In the genomic region with DNA sequence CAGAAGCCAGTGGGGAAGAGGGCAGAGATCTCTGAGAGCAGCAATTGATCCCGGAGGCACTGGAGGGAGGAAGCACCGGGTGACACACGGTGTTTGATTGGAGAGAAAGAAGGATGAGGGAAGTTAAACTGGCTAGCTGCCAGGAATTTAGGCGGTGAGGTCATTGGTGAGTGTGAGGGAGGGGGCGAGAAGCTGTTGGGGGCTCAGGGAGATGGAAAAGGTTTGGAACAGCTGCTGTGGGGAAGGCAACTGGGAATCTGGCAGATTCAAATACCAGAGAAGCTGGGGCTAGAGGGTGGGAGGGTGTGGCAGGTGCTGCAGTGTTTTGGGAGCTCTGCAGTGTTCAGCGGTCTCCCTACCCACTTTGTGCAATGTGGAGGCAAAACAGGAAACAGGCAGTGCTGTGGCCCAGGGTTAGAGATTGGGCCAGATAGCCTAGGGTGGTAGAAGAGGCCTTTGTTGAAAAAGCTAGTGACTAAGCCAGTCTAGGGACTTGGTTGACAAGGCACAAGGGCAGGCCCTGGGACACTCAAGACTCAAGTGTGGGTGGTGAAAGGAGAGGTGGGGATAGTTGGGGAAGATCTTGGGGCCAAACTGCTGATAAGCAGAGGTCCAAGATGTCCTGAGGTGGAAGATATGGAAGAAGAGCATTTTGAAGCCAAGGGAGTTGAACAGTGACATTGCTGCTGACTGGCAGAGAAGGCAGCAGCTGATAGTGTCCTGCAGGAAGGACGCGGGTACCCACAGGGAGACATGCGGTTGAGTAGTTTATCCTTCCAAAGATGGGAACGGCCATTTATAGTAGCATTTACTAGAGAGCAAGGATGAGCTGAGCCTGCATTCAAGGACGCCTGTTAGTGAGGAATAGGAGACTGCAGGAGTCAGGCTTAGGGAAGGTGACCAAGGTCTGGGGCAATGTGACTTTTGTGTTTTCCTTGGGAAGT, we compare ENCODE assay signal across 9 mouse cellular contexts. TPM values are rescaled to one million over a fixed set of nuclear protein-coding genes. Genes with fewer than 3 reads are reported as not detected.
A peak's percentile ranks its signal among the peaks of the same experiment; 100 is the strongest.
DNase-seq lines count a peak whose midpoint lies in the region; ATAC-seq lines count a peak whose summit lies in the region.
"Had no signal": no experiment of that assay in that cellular context is flagged by ENCODE, and none has a peak within 500 bp of the region (broad histone marks: within the 10 kb centered on the region; RNA-seq: fewer than 3 reads in every experiment).

No protein-coding gene starts in this region.

- H3K4me2 ChIP-seq in hindbrain, embryonic 12.5 days (replicated peaks): 0 out of 2 replicates have a peak overlapping the region, but pooled peaks have one; percentile 11
- no peak overlapping the region for H3K4me2 ChIP-seq in hindbrain, embryonic 16.5 days (ENCODE audit: low read length)
- H3K4me2 ChIP-seq in intestine, embryonic 14.5 days (ENCODE audit: low read length): peak overlapping the region; percentile 20

- H3K27ac ChIP-seq in hindbrain, embryonic 12.5 days: no peak overlapping the region
- H3K27ac ChIP-seq in hindbrain, embryonic 16.5 days (ENCODE audit: low read depth, low read length): no peak overlapping the region
- no peak overlapping the region for H3K27ac ChIP-seq in intestine, embryonic 14.5 days (ENCODE audit: low read depth)

- H3K4me3 ChIP-seq in hindbrain, embryonic 12.5 days: no peak overlapping the region
- H3K4me3 ChIP-seq in hindbrain, embryonic 16.5 days (ENCODE audit: low read length): no peak overlapping the region
- H3K4me3 ChIP-seq in intestine, embryonic 14.5 days (ENCODE audit: low read depth, low read length): no peak overlapping the region

- no peaks in the 10 kb centered on the region for H3K9me3 ChIP-seq in hindbrain, embryonic 12.5 days (replicated peaks)
- no peaks in the 10 kb centered on the region for H3K9me3 ChIP-seq in hindbrain, embryonic 16.5 days (ENCODE audit: control insufficient read depth, low read length)
- no peaks in the 10 kb centered on the region for H3K9me3 ChIP-seq in intestine, embryonic 14.5 days (ENCODE audit: control insufficient read depth, low read length)

- ATAC-seq in hindbrain, embryonic 12.5 days (ENCODE audit: low FRiP score): no peak
- no peak for ATAC-seq in hindbrain, embryonic 16.5 days
- ATAC-seq in intestine, embryonic 14.5 days (replicated peaks; ENCODE audit: low FRiP score, low TSS enrichment, low read depth): no peak
- 0 out of 2 replicates have a peak, but pooled peaks have one; percentile 3 for ATAC-seq in monocyte, adult 5-6 weeks (replicated peaks; ENCODE audit: insufficient number of reproducible peaks, low FRiP score, low TSS enrichment, poor library complexity, severe bottlenecking)

- H3K36me3 ChIP-seq in hindbrain, embryonic 12.5 days: peaks cover 63% of the 10 kb centered on the region
- peaks cover 17% of the 10 kb centered on the region for H3K36me3 ChIP-seq in hindbrain, embryonic 16.5 days (ENCODE audit: control insufficient read depth, insufficient read depth, low read length)
- H3K36me3 ChIP-seq in intestine, embryonic 14.5 days (ENCODE audit: control insufficient read depth, insufficient read depth, low read length): peaks cover 66% of the 10 kb centered on the region

- DNase-seq in 3T3-L1 (ENCODE audit: low read depth, low spot score): peak; percentile 73
- peak; percentile 13 for DNase-seq in R1 (ENCODE audit: low read depth, low spot score)
- no peak for DNase-seq in intestine, embryonic 14.5 days (ENCODE audit: low spot score)
- no peak for DNase-seq in kidney, adult 11 months
- DNase-seq in layer of hippocampus, adult 9-10 months (ENCODE audit: low spot score): no peak

- no peak overlapping the region for H3K9ac ChIP-seq in hindbrain, embryonic 12.5 days
- no peak overlapping the region for H3K9ac ChIP-seq in hindbrain, embryonic 16.5 days (ENCODE audit: low read depth, low read length)
- H3K9ac ChIP-seq in intestine, embryonic 14.5 days (ENCODE audit: low read length): no peak overlapping the region

- H3K4me1 ChIP-seq in hindbrain, embryonic 12.5 days: peaks cover 32% of the 10 kb centered on the region
- peaks cover 15% of the 10 kb centered on the region for H3K4me1 ChIP-seq in hindbrain, embryonic 16.5 days (ENCODE audit: control insufficient read depth, insufficient read depth, low read depth, low read length)
- H3K4me1 ChIP-seq in intestine, embryonic 14.5 days (replicated peaks; ENCODE audit: control insufficient read depth, insufficient read depth, low read length): peaks cover 46% of the 10 kb centered on the region

- H3K27me3 ChIP-seq in hindbrain, embryonic 12.5 days: no peaks in the 10 kb centered on the region
- H3K27me3 ChIP-seq in hindbrain, embryonic 16.5 days (replicated peaks; ENCODE audit: control insufficient read depth, insufficient read depth, low read length): no peaks in the 10 kb centered on the region
- no peaks in the 10 kb centered on the region for H3K27me3 ChIP-seq in intestine, embryonic 14.5 days (replicated peaks; ENCODE audit: control insufficient read depth, insufficient read depth, low read length)

- 68% methylated on average over 11 of the region's 11 CpGs for WGBS in hindbrain, embryonic 12.5 days
- WGBS in hindbrain, embryonic 16.5 days: 62% methylated on average over 11 of the region's 11 CpGs
- WGBS in intestine, embryonic 14.5 days: 51% methylated on average over 11 of the region's 11 CpGs

RNA-seq across cellular contexts. Expression of gene Zyx, which starts 4.9 kb away (rescaled TPM):
- 71.4 and 82.5 TPM in 2 replicates for polyA plus RNA-seq in hindbrain, embryonic 12.5 days (2016; fragmentation: Nextera tagmentation; extraction: Ambion mirVana)
- polyA plus RNA-seq in hindbrain, embryonic 16.5 days (2015; fragmentation: Nextera tagmentation; extraction: Ambion mirVana): 52.4 and 69.7 TPM in 2 replicates
- 112 and 115 TPM in 2 replicates for polyA plus RNA-seq in intestine, embryonic 14.5 days (2014; fragmentation: Nextera tagmentation; extraction: Ambion mirVana)
- 102 to 184 TPM (median 117 TPM) in 3 replicates for total RNA-seq in monocyte, adult 5-6 weeks (2017)

RNA-seq across cellular contexts. Expression of gene Epha1, which starts 18.7 kb away (rescaled TPM):
- polyA plus RNA-seq in hindbrain, embryonic 12.5 days (2016; fragmentation: Nextera tagmentation; extraction: Ambion mirVana): 1.9 and 2.4 TPM in 2 replicates
- polyA plus RNA-seq in hindbrain, embryonic 16.5 days (2015; fragmentation: Nextera tagmentation; extraction: Ambion mirVana): 0.25 and 0.49 TPM in 2 replicates
- 2.5 and 2.6 TPM in 2 replicates for polyA plus RNA-seq in intestine, embryonic 14.5 days (2014; fragmentation: Nextera tagmentation; extraction: Ambion mirVana)
- 0.29 to 0.43 TPM in 2 of 3 replicates, not detected in the other for total RNA-seq in monocyte, adult 5-6 weeks (2017)

RNA-seq across cellular contexts. Expression of gene Fam131b, which starts 29.9 kb away (rescaled TPM):
- polyA plus RNA-seq in hindbrain, embryonic 12.5 days (2016; fragmentation: Nextera tagmentation; extraction: Ambion mirVana): 4.3 and 4.9 TPM in 2 replicates
- polyA plus RNA-seq in hindbrain, embryonic 16.5 days (2015; fragmentation: Nextera tagmentation; extraction: Ambion mirVana): 7.2 and 7.3 TPM in 2 replicates
- 0.30 and 0.32 TPM in 2 replicates for polyA plus RNA-seq in intestine, embryonic 14.5 days (2014; fragmentation: Nextera tagmentation; extraction: Ambion mirVana)
- total RNA-seq in monocyte, adult 5-6 weeks (2017): 0.10 to 0.32 TPM in 2 of 3 replicates, not detected in the other

RNA-seq across cellular contexts. Expression of gene Tas2r143, which starts 45.7 kb away (rescaled TPM):
- polyA plus RNA-seq in hindbrain, embryonic 12.5 days (2016; fragmentation: Nextera tagmentation; extraction: Ambion mirVana): not detected in 2 replicates
- polyA plus RNA-seq in hindbrain, embryonic 16.5 days (2015; fragmentation: Nextera tagmentation; extraction: Ambion mirVana): not detected in 2 replicates
- polyA plus RNA-seq in intestine, embryonic 14.5 days (2014; fragmentation: Nextera tagmentation; extraction: Ambion mirVana): not detected in 2 replicates
- total RNA-seq in monocyte, adult 5-6 weeks (2017): 2.9 to 4.2 TPM in 2 of 3 replicates, not detected in the other
- total RNA-seq: left cerebral cortex, postnatal 25 days had no signal

RNA-seq across cellular contexts. Expression of gene Tas2r135, which starts 50.9 kb away (rescaled TPM):
- not detected in 2 replicates for polyA plus RNA-seq in hindbrain, embryonic 12.5 days (2016; fragmentation: Nextera tagmentation; extraction: Ambion mirVana)
- polyA plus RNA-seq in hindbrain, embryonic 16.5 days (2015; fragmentation: Nextera tagmentation; extraction: Ambion mirVana): not detected in 2 replicates
- polyA plus RNA-seq in intestine, embryonic 14.5 days (2014; fragmentation: Nextera tagmentation; extraction: Ambion mirVana): 0.16 TPM in 1 of 2 replicates, not detected in the other
- 1.6 TPM in 1 of 3 replicates, not detected in the others for total RNA-seq in monocyte, adult 5-6 weeks (2017)
- total RNA-seq: left cerebral cortex, postnatal 25 days had no signal

Comparison
In these comparisons a context has a peak if more than half of its experiments do, and no peak if none do; other contexts are left out.
1. DNase-seq: peak in 3T3-L1 (single experiment) and R1 (single experiment); none in intestine, embryonic 14.5 days (single experiment), kidney, adult 11 months (single experiment) and layer of hippocampus, adult 9-10 months (single experiment).